Mouse (Mus musculus) spleen, postnatal 4 days (tissue): ENCODE measurements around the gene Grb2.

Experiments used
- DNase-seq, 2 experiments: peaks; one replicate each; pipeline ENCODE4 v3.0.0; 2022; ENCODE audit warnings: low spot score in 2 of 2

Grb2 gene

GRCm38 (mm10) chr11:115608421-115609399 lies 99.7 kb downstream of the Grb2 start:
- no peak for DNase-seq

GRCm38 (mm10) chr11:115606733-115607132 lies 101.7 kb downstream of the Grb2 start:
- DNase-seq = no peak

- DNase-seq = no peak
These were observed 104.1 kb downstream of the Grb2 start for GRCm38 (mm10) chr11:115604304-115604696.

GRCm38 (mm10) chr11:115603476-115604303 lies 104.7 kb downstream of the Grb2 start, which contains the start of the genes Mrps7 and Gga3:
TSS of gene Mrps7 (plus strand) at chr11:115603925.
TSS of gene Gga3 (minus strand) at chr11:115604051.
- DNase-seq = peak; percentile 93 to 97

GRCm38 (mm10) chr11:115603128-115603475 lies 105.3 kb downstream of the Grb2 start:
- no peak for DNase-seq

GRCm38 (mm10) chr11:115601174-115601573 lies 107.2 kb downstream of the Grb2 start:
- DNase-seq = no peak

GRCm38 (mm10) chr11:115600743-115601142 lies 107.7 kb downstream of the Grb2 start:
- no peak for DNase-seq

- no peak for DNase-seq
These were observed 108.7 kb downstream of the Grb2 start for GRCm38 (mm10) chr11:115599722-115600121.

- no peak for DNase-seq
These were observed 110.1 kb downstream of the Grb2 start for GRCm38 (mm10) chr11:115598309-115598708.

- no peak for DNase-seq
These were observed 113.2 kb downstream of the Grb2 start for GRCm38 (mm10) chr11:115595209-115595608.
